Mouse (Mus musculus) MEL (cell line): ENCODE measurements at regions not wholly inside any gene's neighbourhood (a gene's known extent, or its start where the extent isn't known, plus 50 kb on each side); places are given as distances from the start of the nearest gene placed in this dataset.

Experiments used
- DNase-seq: peaks from one replicate; pipeline ENCODE4 v3.0.0; 2011; ENCODE audit warnings: low read depth, low spot score
- H3K27ac ChIP-seq: 2 replicates; pipeline ENCODE4 v1.5.1; 2012; ENCODE audit warnings: low read depth, mild to moderate bottlenecking, control low read depth, low read length, moderate library complexity; ENCODE audit not compliant: control insufficient read depth
- H3K27me3 ChIP-seq, 2 experiments: fragments of 150-350 bp in 1 of 2; sonication (generic) in 1 of 2; 2 replicates each; pipeline ENCODE4 v1.6.1; 2012; ENCODE audit warnings: low read length in 2 of 2, mild to moderate bottlenecking in 2 of 2, improper control_type of control experiment in 1 of 2, moderate library complexity in 1 of 2; ENCODE audit not compliant: insufficient read depth in 2 of 2, control insufficient read depth in 1 of 2
- H3K36me3 ChIP-seq, 2 experiments: 2 replicates each; pipeline ENCODE4 v1.6.1; 2012 to 2014; ENCODE audit warnings: low read length in 2 of 2, improper control_type of control experiment in 1 of 2, inconsistent platforms in 1 of 2, mild to moderate bottlenecking in 1 of 2; ENCODE audit not compliant: insufficient read depth in 2 of 2, control insufficient read depth in 1 of 2
- H3K4me1 ChIP-seq, 2 experiments: fragments of 150-350 bp in 1 of 2; sonication (generic) in 1 of 2; 2 replicates each; pipeline ENCODE4 v1.6.1; 2012; ENCODE audit warnings: low read length in 2 of 2, improper control_type of control experiment in 1 of 2, mild to moderate bottlenecking in 1 of 2; ENCODE audit not compliant: insufficient read depth in 2 of 2, control insufficient read depth in 1 of 2
- H3K4me3 ChIP-seq, 2 experiments: fragments of 150-350 bp in 1 of 2; sonication (generic) in 1 of 2; 2 replicates each; pipeline ENCODE4 v1.5.1; 2012; ENCODE audit warnings: low read depth in 2 of 2, low read length in 2 of 2, mild to moderate bottlenecking in 2 of 2, moderate library complexity in 2 of 2, control low read depth in 1 of 2, improper control_type of control experiment in 1 of 2; ENCODE audit not compliant: control insufficient read depth in 1 of 2, insufficient read depth in 1 of 2
- H3K79me2 ChIP-seq: 2 replicates; pipeline ENCODE4 v1.6.1; 2012; ENCODE audit warnings: mild to moderate bottlenecking, low read length, moderate library complexity; ENCODE audit not compliant: control insufficient read depth, poor library complexity, insufficient read depth
- H3K9ac ChIP-seq: 2 replicates; pipeline ENCODE4 v1.6.1; 2012; ENCODE audit warnings: low read depth, mild to moderate bottlenecking, control low read depth, low read length, moderate library complexity; ENCODE audit not compliant: control insufficient read depth, poor library complexity, severe bottlenecking
- H3K9me3 ChIP-seq: fragments of 150-350 bp; sonication (generic); replicated peaks from 2 replicates; pipeline ENCODE4 v1.6.1; 2012; ENCODE audit warnings: mild to moderate bottlenecking, low read length, improper control_type of control experiment, moderate library complexity; ENCODE audit not compliant: insufficient read depth
- BHLHE40 ChIP-seq: IDR thresholded peaks from 2 replicates; pipeline ENCODE4 v1.6.1; 2012; ENCODE audit warnings: low read depth, mild to moderate bottlenecking, inconsistent platforms, low read length, improper control_type of control experiment, borderline replicate concordance
- CHD1 ChIP-seq: IDR thresholded peaks from 2 replicates; pipeline ENCODE4 v1.6.1; 2012; ENCODE audit warnings: low read depth, mild to moderate bottlenecking, inconsistent platforms, low read length, improper control_type of control experiment
- E2F4 ChIP-seq: IDR thresholded peaks from 2 replicates; pipeline ENCODE4 v1.6.1; 2011; ENCODE audit warnings: low read depth, low read length, improper control_type of control experiment, borderline replicate concordance
- EP300 ChIP-seq, 2 experiments: IDR thresholded peaks; 2 replicates each; pipeline ENCODE4 v1.6.1; 2011; ENCODE audit warnings: improper control_type of control experiment in 2 of 2, low read length in 2 of 2, low read depth in 1 of 2, mild to moderate bottlenecking in 1 of 2
- ETS1 ChIP-seq: IDR thresholded peaks from 2 replicates; pipeline ENCODE4 v1.6.1; 2012; ENCODE audit warnings: low read depth, mild to moderate bottlenecking, inconsistent platforms, low read length, improper control_type of control experiment, moderate library complexity
- GATA1 ChIP-seq: IDR thresholded peaks from 2 replicates; pipeline ENCODE4 v1.6.1; 2011; ENCODE audit warnings: low read depth, low read length, improper control_type of control experiment
- MAFK ChIP-seq: IDR thresholded peaks from 2 replicates; pipeline ENCODE4 v1.6.1; 2011; ENCODE audit warnings: low read depth, mild to moderate bottlenecking, low read length, improper control_type of control experiment, borderline replicate concordance
- MXI1 ChIP-seq: IDR thresholded peaks from 2 replicates; pipeline ENCODE4 v1.6.1; 2011; ENCODE audit warnings: mild to moderate bottlenecking, low read depth, low read length, improper control_type of control experiment
- NRF1 ChIP-seq: IDR thresholded peaks from 2 replicates; pipeline ENCODE4 v1.6.1; 2014; ENCODE audit warnings: low read depth, mild to moderate bottlenecking, inconsistent platforms, low read length, improper control_type of control experiment, moderate library complexity; ENCODE audit not compliant: poor library complexity, insufficient read depth, severe bottlenecking
- POLR2A ChIP-seq, 2 experiments: IDR thresholded peaks; 2 replicates each; pipeline ENCODE4 v1.6.1; 2011 to 2012; ENCODE audit warnings: low read length in 2 of 2, mild to moderate bottlenecking in 2 of 2, control low read depth in 1 of 2, improper control_type of control experiment in 1 of 2, low read depth in 1 of 2, moderate library complexity in 1 of 2; ENCODE audit not compliant: control insufficient read depth in 1 of 2, insufficient read depth in 1 of 2, poor library complexity in 1 of 2
- SIN3A ChIP-seq: IDR thresholded peaks from 2 replicates; pipeline ENCODE4 v1.6.1; 2012; ENCODE audit warnings: low read length, improper control_type of control experiment, inconsistent platforms
- USF2 ChIP-seq, 2 experiments: IDR thresholded peaks; 2 replicates each; pipeline ENCODE4 v1.6.1; 2011 to 2012; ENCODE audit warnings: improper control_type of control experiment in 2 of 2, low read length in 2 of 2, borderline replicate concordance in 1 of 2, inconsistent platforms in 1 of 2, low read depth in 1 of 2, mild to moderate bottlenecking in 1 of 2; ENCODE audit not compliant: insufficient read depth in 1 of 2
- ZC3H11A ChIP-seq: IDR thresholded peaks from 2 replicates; pipeline ENCODE4 v1.6.1; 2012; ENCODE audit warnings: low read depth, mild to moderate bottlenecking, inconsistent platforms, low read length, improper control_type of control experiment
- ZKSCAN1 ChIP-seq: IDR thresholded peaks from 2 replicates; pipeline ENCODE4 v1.6.1; 2012; ENCODE audit warnings: low read depth, mild to moderate bottlenecking, inconsistent platforms, low read length, improper control_type of control experiment, moderate library complexity
- ZMIZ1 ChIP-seq: IDR thresholded peaks from 2 replicates; pipeline ENCODE4 v1.6.1; 2012; ENCODE audit warnings: low read depth, mild to moderate bottlenecking, inconsistent platforms, low read length, improper control_type of control experiment, moderate library complexity

- DNase-seq = no peak
- no peaks in the 10 kb centered on the region for H3K9me3 ChIP-seq
- no peaks in the 10 kb centered on the region for H3K27me3 ChIP-seq
- H3K27ac ChIP-seq = no peak overlapping the region
- TF ChIP-seq E2F4 (no peak), NRF1 (no peak), MAFK (no peak), USF2 (IDR thresholded peaks at IDR 0.05; ENCODE audit: borderline replicate concordance in 1 of 2, insufficient read depth in 1 of 2, low read depth in 1 of 2, low read length in 2 of 2) (no peak), MXI1 (no peak), CHD1 (no peak), ZMIZ1 (no peak), EP300 (IDR thresholded peaks at IDR 0.05; ENCODE audit: low read depth in 1 of 2, low read length in 2 of 2) (no peak), ZC3H11A (no peak), GATA1 (no peak), SIN3A (no peak), BHLHE40 (no peak), ETS1 (no peak)
- no peaks in the 10 kb centered on the region for H3K79me2 ChIP-seq
- no peak overlapping the region for H3K9ac ChIP-seq
- H3K4me3 ChIP-seq = no peak overlapping the region
- no peaks in the 10 kb centered on the region for H3K36me3 ChIP-seq
- H3K4me1 ChIP-seq = no peaks in the 10 kb centered on the region
These were observed 289.8 kb upstream of the Slco3a1 start for GRCm38 (mm10) chr7:74844306-74844929.

DNA sequence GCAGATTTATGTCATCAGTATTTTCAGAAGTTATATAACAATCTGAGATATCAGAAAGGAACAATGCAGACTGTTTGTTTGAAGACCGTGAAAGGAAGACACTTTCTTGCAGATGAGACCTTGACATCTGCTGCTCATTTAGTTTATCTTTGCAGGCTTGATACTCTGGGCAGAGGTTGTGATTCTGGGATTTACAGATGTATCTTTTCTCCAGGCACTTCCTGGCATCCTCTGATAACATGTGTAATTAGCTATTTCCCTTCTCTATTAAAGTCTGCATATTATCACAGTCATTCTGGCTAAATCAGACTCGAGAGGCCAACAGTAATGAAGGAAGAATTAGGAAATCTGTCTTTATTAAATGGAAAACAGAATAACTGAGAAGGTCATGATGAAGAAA is 268.7 kb upstream of the Slco3a1 start:
- Histone ChIP-seq H3K9me3 (no peaks in the 10 kb centered on the region), H3K4me3 (no peak overlapping the region), H3K9ac (no peak overlapping the region), H3K27ac (no peak overlapping the region), H3K79me2 (no peaks in the 10 kb centered on the region)
- no peak for DNase-seq
- TF ChIP-seq ZKSCAN1 (no peak), GATA1 (no peak), CHD1 (no peak)
- TF ChIP-seq, all 39 proteins: peak for 0
- no peaks in the 10 kb centered on the region for H3K27me3 ChIP-seq
- no peaks in the 10 kb centered on the region for H3K4me1 ChIP-seq
- H3K36me3 ChIP-seq = no peaks in the 10 kb centered on the region

DNA sequence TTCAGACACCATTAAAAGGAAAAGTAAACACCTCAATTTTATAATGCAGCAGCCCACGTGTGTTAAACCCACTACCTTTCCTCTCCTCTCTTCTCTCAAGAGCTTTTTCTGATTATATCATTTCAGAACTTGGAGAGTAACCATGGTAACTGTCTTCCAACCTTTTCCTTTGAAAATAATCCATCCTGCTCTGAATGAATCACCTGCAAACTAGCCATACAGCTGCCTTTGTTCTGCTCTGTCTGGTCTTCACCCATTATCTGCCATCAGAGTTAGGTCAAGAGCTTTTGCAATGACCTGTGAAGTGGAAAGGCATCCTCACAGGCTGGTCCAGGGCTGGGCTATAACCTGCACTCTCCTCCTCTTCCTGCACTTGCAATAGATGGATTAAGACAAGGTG is 238.7 kb upstream of the Slco3a1 start:
- Histone ChIP-seq H3K4me1 (no peaks in the 10 kb centered on the region), H3K9me3 (no peaks in the 10 kb centered on the region)

More for the DNA sequence above, 238.7 kb upstream of the Slco3a1 start:
- H3K27me3 ChIP-seq = no peaks in the 10 kb centered on the region
- H3K27ac ChIP-seq = no peak overlapping the region
- no peak overlapping the region for H3K9ac ChIP-seq
- no peaks in the 10 kb centered on the region for H3K36me3 ChIP-seq
- no peak for TF ChIP-seq POLR2A (IDR thresholded peaks at IDR 0.05; ENCODE audit: control insufficient read depth in 1 of 2, insufficient read depth in 1 of 2, low read depth in 1 of 2, low read length in 2 of 2, poor library complexity in 1 of 2)
- no peaks in the 10 kb centered on the region for H3K79me2 ChIP-seq
- DNase-seq = no peak
- no peak overlapping the region for H3K4me3 ChIP-seq
